Mouse (Mus musculus) heart, embryonic 15.5 days (tissue): Measurements from ENCODE around the gene Trpc5. TPM values are rescaled to one million over a fixed set of nuclear protein-coding genes. Genes with fewer than 3 reads are reported as not detected.

Experiments used
- ATAC-seq: fragments of 200-750 bp; cut with Nextera tagmentation; replicated peaks from 2 replicates; pipeline ENCODE4 v1.8.0; 2017; ENCODE audit warnings: low read depth, moderate TSS enrichment; ENCODE audit not compliant: insufficient number of reproducible peaks, insufficient read depth, low FRiP score
- H3K27ac ChIP-seq: fragments of 300-500 bp; sonication (generic); 2 replicates; pipeline ENCODE4 v1.5.1; 2015; ENCODE audit warnings: mild to moderate bottlenecking, inconsistent platforms
- H3K27me3 ChIP-seq: fragments of 300-500 bp; sonication (generic); 2 replicates; pipeline ENCODE4 v1.6.1; 2015; ENCODE audit warnings: inconsistent platforms
- H3K36me3 ChIP-seq: fragments of 300-500 bp; sonication (generic); 2 replicates; pipeline ENCODE4 v1.6.1; 2015; ENCODE audit warnings: mild to moderate bottlenecking, inconsistent platforms
- H3K4me1 ChIP-seq: fragments of 300-500 bp; sonication (generic); replicated peaks from 2 replicates; pipeline ENCODE4 v1.6.1; 2015; ENCODE audit warnings: inconsistent platforms
- H3K4me2 ChIP-seq: fragments of 300-500 bp; sonication (generic); 2 replicates; pipeline ENCODE4 v1.6.1; 2015; ENCODE audit warnings: inconsistent platforms, mild to moderate bottlenecking, moderate library complexity
- H3K4me3 ChIP-seq: fragments of 300-500 bp; sonication (generic); 2 replicates; pipeline ENCODE4 v1.5.1; 2015; ENCODE audit warnings: mild to moderate bottlenecking, inconsistent platforms
- H3K9ac ChIP-seq: fragments of 300-500 bp; sonication (generic); 2 replicates; pipeline ENCODE4 v1.6.1; 2015; ENCODE audit warnings: mild to moderate bottlenecking, inconsistent platforms
- H3K9me3 ChIP-seq: fragments of 300-500 bp; sonication (generic); replicated peaks from 2 replicates; pipeline ENCODE4 v1.6.1; 2016; ENCODE audit warnings: inconsistent platforms
- WGBS: fragments of 180-500 bp; shearing (Covaris S2); methylation state at CpG from one replicate; pipeline ENCODE4 v1.1.7; 2015; ENCODE audit warnings: mixed read lengths; 5-methylcytosine and 5-hydroxymethylcytosine counted together
- polyA plus RNA-seq: library from polyadenylated mRNA; unstranded; fragments of >200 nt; fragmentation: Nextera tagmentation; extraction: Ambion mirVana; gene quantifications from 2 replicates; pipeline ENCODE4 v1.2.1, GENCODE M21; 2015

The Trpc5 gene
- polyA plus RNA-seq, 1 experiment from 2014 or later: 0.08 TPM

GRCm38 (mm10) chrX:144337938-144338337 is 350.0 kb downstream of the Trpc5 start:
- Histone ChIP-seq H3K9me3 (no peaks in the 10 kb centered on the region), H3K4me2 (no peak overlapping the region), H3K9ac (no peak overlapping the region), H3K4me1 (no peaks in the 10 kb centered on the region), H3K27me3 (no peaks in the 10 kb centered on the region), H3K27ac (no peak overlapping the region), H3K36me3 (no peaks in the 10 kb centered on the region), H3K4me3 (no peak overlapping the region)
- ATAC-seq: no peak

- Histone ChIP-seq H3K9me3 (no peaks in the 10 kb centered on the region), H3K4me1 (no peaks in the 10 kb centered on the region), H3K9ac (no peak overlapping the region), H3K27me3 (no peaks in the 10 kb centered on the region), H3K4me2 (no peak overlapping the region), H3K27ac (no peak overlapping the region), H3K4me3 (no peak overlapping the region), H3K36me3 (no peaks in the 10 kb centered on the region)
- no peak for ATAC-seq
- 67% methylated on average over 8 of the region's 8 CpGs for WGBS
These were observed 352.5 kb downstream of the Trpc5 start for GRCm38 (mm10) chrX:144335332-144336015.

Other genes starting within 250 kb of the Trpc5 start
- not detected in 2 replicates for gene Trpc5os, start 231.6 kb downstream of the Trpc5 start, polyA plus RNA-seq
- 0.41 and 0.55 TPM in 2 replicates for gene Rtl4, start 727 bp upstream of the Trpc5 start, polyA plus RNA-seq